Mouse (Mus musculus): ENCODE data around the gene Olfr1225.
"Not testable (repeated sequence)": the region's sequence is repeated elsewhere in the genome, so short reads cannot be mapped to it uniquely, and the experiment has no call there.

Gene Olfr1225

GRCm38 (mm10) chr2:89174569-89174968 lies at the start of gene Olfr1225:
Gene Olfr1225 (minus strand): TSS chr2:89174669.
- no peak for ATAC-seq (ENCODE audit: insufficient number of reproducible peaks, low FRiP score, low TSS enrichment)

GRCm38 (mm10) chr2:89199948-89200347 lies 25.5 kb upstream of the Olfr1225 start, which contains the start of gene Olfr1226:
Gene Olfr1226 (minus strand): TSS chr2:89200048.
- ATAC-seq (ENCODE audit: insufficient number of reproducible peaks, low FRiP score, low TSS enrichment), result no peak

- ATAC-seq (ENCODE audit: insufficient number of reproducible peaks, low FRiP score, low TSS enrichment), result no peak
These were observed 22.0 kb upstream of the Olfr1225 start for GRCm38 (mm10) chr2:89196325-89196982.

GRCm38 (mm10) chr2:89164711-89165110 lies 9.8 kb downstream of the Olfr1225 start:
- not testable (repeated sequence) for ATAC-seq (ENCODE audit: insufficient number of reproducible peaks, low FRiP score, low TSS enrichment)

- not testable (repeated sequence) for ATAC-seq (ENCODE audit: insufficient number of reproducible peaks, low FRiP score, low TSS enrichment)
These were observed 10.5 kb downstream of the Olfr1225 start, which contains the start of gene Olfr1224-ps1 for GRCm38 (mm10) chr2:89163991-89164390. Gene Olfr1224-ps1 (minus strand): TSS chr2:89164091.

GRCm38 (mm10) chr2:89151460-89151859 lies 23.0 kb downstream of the Olfr1225 start, which contains the start of gene Olfr1223:
Gene Olfr1223 (minus strand): TSS chr2:89151560.
- ATAC-seq (ENCODE audit: insufficient number of reproducible peaks, low FRiP score, low TSS enrichment), result no peak

- no peak for ATAC-seq (ENCODE audit: insufficient number of reproducible peaks, low FRiP score, low TSS enrichment)
These were observed 41.5 kb downstream of the Olfr1225 start, which contains the start of gene Olfr1222 for GRCm38 (mm10) chr2:89132954-89133353. Gene Olfr1222 (minus strand): TSS chr2:89133054.

Data from cerebellum, adult (tissue).